Mouse (Mus musculus) kidney, adult 9 months (tissue): ENCODE data around the gene Rnf224.

Source experiments
- DNase-seq: peaks from one replicate; pipeline ENCODE4 v3.0.0; 2022

Gene Rnf224

DNA sequence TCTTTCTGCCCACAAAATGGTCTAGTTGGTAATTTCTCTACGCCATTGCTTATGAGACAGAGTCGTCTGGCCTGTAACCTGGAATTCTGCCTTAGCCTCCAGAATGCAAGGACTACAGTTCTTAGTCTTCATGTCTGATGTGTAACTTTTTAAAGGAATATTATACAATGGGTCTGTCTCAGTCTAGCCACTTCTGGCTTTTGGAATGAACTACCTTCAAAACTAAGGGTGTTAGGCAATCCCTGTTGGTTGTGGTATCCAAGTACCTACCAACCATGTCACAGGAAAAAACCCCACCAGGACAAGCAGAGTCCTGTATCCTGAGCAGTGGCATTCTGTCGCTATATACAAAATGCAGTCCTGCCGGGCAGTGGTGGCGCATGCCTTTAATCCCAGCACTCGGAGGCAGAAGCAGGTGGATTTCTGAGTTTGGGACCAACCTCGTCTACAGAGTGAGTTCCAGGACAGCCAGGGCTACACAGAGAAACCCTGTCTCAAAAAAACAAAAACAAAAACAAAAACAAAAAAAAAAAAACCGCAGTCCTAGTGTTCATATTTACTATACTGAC, 10.7 kb downstream of the Rnf224 start:
- DNase-seq = peak; percentile 37

DNA sequence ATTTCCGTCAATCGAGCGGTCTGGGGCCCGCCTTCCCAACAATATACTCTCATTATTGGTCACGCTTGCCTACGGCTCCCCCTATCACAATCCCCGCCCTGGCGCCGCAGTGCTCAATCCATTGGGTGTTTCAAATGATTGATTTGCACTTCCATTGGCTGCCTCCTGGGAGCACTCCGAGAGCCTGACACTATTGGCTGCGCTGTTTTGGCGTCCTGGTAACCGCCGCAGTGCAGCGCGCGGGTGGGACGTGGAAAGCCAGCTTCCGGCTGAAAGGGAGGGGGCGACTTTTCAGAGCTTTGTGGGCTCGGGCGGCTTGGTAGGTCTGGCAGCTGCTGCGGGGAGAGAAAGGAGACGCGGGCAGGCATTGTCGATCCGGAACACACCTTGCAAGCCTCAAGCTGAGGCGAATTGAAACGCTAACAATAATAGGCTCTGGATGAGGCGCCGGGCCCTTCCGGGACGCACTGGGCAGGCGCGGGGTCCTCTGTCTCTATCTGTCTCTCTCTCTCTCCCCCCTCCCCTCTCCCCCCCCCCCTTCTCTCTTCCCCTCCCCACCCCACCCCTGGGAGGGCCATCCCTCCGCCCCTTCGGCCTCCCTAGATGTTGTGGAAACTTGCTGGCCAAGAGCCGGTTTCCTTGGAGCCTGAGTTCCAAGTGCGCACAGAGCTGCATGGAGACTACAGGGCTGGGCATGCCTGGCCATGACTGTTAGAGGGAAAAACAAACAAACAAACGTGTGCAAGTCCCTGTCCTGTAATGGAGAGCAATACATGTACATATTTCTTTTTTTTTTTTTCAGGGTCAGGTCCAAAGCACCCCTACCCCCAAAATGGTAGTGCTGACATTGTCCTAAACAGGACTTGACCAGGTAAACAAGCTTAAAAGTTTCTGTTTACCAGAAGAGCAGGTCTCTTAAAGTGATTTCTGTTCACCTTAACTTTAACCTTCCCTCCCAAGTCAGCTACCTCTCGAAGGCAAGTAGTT, 11.5 kb downstream of the Rnf224 start:
- peak; percentile 100 for DNase-seq

DNA sequence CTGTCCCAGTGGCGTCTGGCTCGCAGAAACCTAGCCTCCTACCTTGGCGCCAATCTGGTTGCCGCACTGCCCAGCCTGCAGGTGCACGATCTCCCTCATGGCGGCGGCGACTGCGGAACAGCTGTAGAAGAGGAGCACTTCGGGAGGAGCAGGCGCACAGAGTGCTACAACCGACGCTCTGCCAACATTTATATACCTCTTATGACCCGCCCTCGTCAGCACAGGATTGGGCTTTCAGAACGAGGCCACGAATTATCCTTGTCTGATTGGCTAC, 12.2 kb downstream of the Rnf224 start, which contains the start of gene Tubb4b:
Tubb4b (minus strand) TSS at position 211 of the 274 bp plus-strand sequence.
- DNase-seq = no peak

DNA sequence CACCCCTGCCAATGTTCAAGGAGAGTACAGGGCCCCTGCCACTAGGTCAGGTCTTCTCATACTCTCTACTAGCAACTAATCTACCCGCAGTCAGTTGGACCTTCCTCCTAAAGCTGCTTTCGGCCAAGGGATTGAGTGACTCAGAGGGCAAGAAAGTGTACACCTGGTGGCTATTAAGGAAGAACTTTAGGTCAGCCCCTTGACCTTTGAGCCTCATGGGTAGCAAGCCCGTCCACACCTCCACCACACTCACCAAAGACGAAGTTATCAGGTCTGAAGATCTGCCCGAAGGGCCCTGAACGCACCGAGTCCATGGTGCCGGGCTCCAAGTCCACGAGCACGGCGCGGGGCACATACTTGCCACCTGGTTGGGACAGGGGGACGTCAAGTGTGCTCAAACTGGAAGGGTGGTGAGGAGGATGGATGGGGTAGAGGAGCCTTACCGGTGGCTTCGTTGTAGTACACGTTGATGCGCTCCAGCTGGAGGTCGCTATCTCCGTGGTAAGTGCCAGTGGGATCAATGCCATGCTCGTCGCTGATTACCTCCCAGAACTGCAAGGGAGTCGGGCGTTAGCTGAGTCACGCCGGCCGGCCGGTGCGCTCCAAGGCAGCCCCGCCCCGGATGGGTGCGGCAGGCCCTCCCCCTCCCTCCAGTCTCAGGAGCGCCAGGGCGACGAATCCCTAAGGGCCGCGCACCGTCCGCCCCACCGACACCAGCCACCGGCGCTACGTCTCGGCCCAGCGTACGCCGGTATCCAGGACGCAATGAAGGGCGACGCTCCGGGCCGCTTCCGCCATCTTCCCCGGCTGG, 12.7 kb downstream of the Rnf224 start:
- peak; percentile 91 for DNase-seq

DNA sequence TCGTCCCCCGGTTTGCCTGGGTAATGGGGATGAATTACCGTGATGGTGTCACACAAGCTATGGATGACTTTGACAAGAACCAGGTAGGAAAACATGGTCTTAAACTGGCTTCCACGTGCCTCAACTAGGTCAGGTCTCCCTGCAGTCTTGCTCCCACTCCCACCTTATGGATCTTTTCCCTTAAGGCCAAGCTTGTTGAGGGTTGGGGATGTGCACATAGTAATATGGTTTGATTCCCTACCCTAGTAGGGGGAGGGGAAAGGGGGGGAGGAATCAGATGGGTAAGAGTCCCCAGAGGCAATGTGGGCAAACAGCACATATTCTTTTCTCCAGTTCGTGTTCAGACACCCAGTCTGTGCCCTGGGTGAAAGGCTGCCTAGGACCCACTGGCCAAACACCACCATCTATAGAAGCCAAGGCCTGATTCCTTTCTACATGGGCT, 15.2 kb downstream of the Rnf224 start:
- peak; percentile 12 for DNase-seq

DNA sequence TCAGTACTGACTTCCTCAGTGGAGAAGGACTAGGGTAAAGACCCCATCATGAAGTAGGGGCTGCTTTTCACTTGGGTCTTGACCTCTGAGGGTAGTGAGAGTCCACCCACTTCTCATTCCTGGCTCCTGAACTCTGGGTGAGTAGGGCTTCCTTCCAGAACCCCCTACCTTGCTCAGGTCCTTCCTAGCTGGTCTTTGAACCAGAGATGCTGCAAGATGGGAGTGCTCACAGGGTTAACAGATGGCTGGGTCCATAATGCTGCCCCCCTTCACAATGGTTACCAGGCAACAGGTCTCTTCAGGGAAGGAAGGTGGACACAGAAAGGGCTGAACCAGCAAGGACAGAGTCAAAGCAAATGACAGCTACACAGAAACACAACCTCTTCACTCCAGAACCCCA, 18.1 kb downstream of the Rnf224 start, which contains the start of gene Fam166a:
Fam166a (plus strand) TSS at position 301 of the 400 bp plus-strand sequence.
- DNase-seq = peak; percentile 4

DNA sequence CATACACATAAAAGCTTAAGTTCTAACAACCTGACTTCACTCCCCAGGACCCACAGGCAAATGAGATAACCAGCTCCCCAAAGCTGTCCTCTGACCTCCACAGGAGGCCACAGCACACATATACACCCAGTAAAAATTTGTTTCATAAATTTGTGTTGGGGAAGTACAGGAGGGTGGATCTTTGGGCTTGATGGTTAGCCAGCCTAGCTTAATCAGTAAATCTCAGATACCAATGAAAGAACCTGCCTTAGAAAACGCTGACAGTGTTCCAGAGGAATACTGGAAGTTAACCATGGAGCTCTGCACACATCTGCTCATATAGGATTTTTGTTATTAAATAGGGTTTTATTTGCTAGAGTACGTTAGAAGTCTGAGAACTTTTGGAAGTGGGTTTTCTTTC, 18.9 kb downstream of the Rnf224 start:
- peak; percentile 62 for DNase-seq

DNA sequence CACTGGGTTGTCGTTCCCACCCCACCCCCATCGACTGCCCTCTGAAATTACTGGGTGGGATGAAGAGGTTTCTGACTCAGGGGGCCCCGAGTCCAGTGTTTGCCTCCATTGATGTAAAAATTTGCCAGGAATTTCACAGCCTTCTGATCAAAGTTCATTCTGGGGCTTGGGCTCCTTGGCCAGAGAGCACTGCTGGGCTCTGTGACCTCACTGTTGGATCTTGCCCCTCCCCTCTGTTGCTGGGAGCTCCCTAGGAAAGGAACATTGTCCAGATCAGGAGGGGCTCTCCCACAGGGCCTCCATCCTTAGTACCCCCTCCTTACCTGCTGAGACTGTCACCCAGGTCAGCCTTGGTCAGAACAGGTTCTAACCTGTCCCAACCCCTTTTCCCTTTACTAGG, 22.1 kb downstream of the Rnf224 start, which contains the start of gene Stpg3:
Stpg3 (minus strand) TSS at position 194 of the 400 bp plus-strand sequence.
- peak; percentile 84 for DNase-seq

DNA sequence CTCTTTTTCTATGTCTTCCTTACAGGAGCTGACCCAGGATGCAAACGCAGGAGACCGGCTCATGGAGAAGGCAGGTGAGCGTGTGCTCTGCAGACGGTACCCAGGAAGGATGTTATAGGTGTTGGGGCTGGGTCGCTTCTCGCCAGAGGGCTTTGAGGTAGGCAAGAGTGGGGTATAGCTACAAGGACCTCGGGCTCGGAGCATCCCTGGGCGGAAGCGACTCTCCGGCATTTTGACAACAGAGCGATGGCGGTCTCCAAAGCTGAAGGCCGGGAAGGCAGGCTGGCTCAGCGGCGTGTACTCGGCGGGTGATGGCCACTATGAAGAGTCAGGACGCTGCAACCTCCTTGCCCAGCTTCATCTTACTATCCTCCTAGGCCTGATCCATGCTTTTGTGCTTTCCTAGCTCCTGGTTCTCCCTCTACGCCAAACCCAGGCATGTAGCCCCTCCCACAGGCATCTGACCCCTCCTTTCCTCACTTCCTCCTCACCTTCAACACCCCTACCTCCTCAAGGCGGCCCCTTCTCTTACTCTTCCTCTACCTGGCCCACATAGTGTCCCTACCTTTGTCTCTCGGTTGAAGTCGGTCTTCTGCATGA, 23.2 kb downstream of the Rnf224 start:
- no peak for DNase-seq

DNA sequence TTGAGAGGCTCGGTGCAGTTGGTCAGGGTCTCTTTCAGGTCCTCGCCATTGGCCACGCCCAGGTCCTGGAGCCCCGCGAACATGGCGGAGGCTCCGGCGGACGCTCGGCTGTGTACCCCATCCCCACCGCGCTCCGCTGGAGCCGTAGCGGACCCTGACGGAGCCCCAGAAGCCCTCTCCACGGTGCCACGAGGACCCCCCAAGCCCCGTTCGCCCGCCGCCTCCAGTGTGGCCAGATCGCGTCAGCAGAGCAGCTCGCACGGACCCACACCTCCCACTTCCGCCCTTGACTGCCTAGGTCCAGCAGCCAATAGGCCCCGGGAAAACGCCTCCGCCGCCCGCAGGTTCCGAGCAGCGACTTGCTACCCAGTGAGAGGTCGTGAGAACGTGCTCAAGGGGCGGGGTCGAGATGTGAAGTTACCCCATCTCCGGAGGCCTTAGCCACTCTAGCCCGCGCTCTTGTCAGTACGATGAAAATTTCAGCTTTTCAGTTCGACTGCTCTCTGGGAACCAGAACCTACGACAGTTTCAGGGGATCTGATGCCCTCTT, 25.4 kb downstream of the Rnf224 start, which contains the start of gene Nelfb:
Nelfb (minus strand) TSS at position 369 of the 550 bp plus-strand sequence.
- peak; percentile 91 for DNase-seq

DNA sequence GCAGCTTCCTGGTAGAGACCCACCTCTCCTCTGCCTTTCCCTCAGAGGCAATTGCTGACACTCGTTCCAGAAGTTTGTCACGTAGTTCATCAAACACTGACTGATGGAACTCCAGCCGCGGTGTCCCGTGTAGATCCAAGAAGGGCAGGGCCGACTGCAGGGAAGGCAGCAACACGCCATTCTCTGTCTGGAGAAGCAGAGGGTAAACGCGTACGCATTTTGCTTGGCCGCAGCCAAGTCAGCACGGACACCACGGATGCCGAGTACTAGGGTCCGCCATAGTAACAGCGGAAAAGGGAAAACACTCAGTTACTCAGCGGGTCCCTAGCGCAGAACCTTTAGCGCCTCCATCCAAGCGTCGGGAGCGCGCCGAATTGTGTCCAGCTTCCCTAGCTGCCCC, 25.9 kb downstream of the Rnf224 start:
- DNase-seq = no peak

DNA sequence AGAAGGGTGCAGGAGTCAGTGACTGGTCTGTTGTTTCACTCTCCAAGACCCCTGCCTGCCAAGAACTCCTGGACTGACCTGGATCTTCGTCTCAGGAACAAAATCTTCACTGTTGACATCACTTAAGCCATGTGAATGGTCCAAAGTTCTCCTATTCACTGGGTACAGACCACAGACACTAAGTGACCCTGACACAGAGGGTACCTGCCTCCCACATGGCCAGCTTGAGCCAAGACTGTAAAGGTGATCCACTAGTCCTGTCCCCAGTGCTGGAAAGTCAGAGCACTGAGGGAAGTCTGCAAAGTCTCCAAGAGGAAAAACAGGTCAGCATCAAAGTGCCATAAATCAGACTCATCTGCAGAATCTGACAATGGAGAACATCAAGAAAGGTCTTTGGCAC, 29.0 kb downstream of the Rnf224 start:
- DNase-seq = peak; percentile 60

DNA sequence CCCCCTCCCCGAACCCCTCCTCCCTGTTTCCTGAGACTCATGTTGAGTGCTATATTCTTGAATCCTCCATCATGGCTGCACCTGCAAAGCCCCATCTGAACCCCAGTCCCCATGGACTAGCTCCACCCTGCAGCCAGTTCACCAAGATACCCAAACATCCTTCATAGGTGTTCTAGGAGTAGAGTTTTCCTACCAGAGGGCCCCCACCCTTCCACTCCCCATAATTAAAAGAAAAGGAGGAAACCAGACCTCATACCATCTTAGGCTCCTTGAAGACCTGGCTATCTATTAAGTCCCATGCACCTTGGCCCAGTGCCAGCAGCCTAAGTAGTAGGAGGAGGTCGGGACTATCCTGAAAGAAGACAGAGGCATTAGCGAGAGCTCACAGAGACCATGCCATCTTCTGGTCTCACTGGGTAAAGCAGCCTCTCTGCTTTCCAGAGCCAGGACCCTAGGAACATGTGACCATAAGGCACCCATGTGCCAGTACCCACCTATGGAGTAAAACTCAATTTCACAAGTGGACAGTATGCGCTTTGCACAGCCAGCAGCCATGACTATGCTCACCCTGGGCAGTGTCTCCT, 32.9 kb downstream of the Rnf224 start:
- no peak for DNase-seq

DNA sequence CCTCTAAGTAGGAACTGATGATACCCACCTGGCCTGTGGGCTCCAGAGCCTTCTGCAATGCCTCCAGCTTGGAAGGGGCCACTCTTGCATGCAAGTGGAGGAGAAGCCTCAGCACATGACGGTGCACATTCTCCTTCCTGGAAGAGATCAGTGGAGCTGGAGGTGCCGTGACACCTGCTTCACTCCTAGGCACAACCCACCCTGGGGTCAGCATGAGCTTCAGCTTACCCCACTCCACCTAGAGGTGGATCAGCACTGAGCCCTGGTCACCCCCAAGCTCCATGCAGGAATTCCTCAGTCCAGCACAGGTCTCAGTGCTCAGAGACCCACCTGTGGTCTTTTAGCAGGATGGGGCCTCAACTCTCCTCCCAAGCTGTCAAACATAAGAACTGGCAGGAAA, 36.0 kb downstream of the Rnf224 start:
- DNase-seq = no peak

DNA sequence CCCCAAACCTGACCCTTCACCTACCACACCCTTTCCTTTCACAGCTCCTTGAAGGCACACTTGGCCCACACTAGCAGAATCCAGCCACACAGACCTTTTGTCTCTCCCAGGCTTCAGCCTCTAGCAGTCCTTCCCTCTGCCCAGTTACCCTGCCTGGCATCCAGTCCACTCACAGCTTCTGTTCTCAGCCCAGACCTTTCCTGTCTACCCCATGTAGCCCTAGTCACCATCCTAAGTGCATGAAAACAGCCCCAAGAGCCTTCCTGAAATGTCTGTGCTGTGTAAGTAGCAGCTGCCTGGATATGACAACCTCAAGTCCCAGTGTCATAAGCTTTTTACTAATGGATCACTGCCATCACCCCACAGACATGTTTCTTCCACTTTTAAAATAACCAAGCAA, 38.6 kb downstream of the Rnf224 start:
- no peak for DNase-seq

DNA sequence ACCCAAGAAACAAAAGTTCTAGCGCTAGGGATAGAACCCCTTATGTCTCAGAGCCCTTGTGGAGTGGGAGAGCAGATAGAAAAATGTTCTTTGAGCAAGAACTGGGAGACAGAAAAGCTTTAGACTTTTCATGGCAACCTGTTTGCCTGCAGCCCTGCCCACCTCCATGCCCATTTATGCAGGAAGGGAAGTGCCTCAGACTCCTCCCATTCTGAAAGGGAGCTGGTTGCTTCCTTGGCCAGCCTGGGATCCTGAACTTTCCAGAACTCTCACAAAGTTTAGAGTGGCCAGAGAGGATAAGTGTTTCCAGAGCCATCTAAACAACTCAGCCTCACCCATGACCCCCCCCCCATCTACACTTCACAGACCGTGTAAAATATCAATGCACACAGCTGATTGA, 39.4 kb downstream of the Rnf224 start:
- no peak for DNase-seq

DNA sequence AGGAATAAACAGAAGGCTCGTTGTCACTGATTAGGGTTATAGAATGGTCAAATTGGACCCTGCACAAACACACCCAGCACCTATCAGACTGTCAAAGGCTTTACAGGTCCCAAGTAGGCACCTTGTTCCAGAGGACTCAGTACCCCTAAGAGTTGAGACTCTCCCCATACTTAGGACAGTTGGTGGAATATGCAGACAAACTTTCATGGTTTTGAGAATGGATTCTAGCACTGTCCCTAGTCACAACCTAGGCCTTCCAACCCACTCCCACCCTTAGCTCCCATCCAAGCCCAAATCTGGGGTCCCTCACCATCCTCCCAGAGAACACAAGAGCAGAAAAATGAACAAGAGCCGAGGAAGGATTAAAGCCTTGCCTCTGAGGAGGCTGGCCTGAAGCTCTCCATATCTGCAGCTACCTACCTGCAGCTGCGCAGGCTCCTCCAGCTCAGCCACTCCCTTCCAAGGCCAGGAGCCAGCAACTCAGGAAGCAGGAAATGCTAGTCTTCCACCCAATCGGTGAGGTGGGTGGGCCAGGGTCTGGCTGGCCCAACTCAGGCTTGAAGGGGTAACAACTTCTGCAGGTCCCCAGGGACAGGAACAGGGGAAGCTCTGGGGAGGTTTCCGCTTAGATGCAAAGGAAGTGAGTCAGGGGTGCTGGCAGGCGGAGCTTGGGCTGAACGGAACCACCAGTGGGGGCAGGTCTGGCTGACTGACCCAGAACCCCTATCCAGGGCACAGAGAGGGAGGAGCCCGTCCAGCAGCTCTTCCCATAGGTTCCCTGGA, 40.2 kb downstream of the Rnf224 start, which contains the start of gene Tor4a:
Tor4a (minus strand) TSS at position 715 of the 783 bp plus-strand sequence.
- DNase-seq = peak; percentile 92

DNA sequence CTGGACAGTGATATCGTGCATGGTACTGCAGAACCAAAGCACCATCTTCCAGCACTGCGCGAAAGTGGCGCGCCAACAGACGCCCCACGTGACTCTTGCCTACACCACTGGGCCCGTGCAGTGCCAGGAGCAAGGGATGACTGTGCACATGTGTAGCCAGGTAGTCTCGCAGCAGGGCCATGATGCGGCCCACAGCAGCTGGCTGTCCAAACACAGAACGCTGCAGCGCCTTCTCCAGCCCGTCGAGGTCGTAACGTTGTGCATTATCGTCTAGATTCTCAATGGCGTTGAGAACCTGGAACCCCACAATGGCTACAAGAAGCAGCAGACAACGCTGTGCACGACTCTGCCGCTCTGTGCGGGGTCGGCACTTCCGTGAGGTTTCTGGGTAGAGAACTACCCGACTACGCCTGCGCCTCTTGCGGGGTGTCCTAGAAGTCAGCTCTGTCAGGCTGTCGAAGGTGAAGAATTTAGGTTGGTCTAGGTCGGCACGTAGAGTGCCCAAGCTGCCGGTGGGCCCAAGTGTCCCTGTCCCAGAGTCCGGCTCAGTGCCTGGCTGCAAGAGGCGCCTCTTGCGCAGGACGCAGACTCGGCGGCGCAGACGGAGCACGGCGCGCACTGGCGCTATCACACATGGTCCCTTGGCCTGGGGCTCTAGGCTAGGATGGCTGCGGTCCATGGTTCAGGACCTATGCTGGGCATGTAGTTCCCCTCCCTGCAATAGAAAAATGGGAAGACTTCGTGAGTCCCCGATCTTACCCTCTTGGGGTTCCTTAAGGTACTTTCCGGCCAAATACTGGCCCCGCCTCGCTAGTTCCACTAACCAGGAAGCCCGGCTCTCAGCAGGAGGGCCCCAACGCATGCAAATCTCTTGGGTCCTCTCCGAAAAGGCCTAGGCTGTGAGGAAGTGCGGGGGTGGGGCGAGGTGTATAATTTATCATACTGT, 41.1 kb downstream of the Rnf224 start:
- DNase-seq = peak; percentile 86

DNA sequence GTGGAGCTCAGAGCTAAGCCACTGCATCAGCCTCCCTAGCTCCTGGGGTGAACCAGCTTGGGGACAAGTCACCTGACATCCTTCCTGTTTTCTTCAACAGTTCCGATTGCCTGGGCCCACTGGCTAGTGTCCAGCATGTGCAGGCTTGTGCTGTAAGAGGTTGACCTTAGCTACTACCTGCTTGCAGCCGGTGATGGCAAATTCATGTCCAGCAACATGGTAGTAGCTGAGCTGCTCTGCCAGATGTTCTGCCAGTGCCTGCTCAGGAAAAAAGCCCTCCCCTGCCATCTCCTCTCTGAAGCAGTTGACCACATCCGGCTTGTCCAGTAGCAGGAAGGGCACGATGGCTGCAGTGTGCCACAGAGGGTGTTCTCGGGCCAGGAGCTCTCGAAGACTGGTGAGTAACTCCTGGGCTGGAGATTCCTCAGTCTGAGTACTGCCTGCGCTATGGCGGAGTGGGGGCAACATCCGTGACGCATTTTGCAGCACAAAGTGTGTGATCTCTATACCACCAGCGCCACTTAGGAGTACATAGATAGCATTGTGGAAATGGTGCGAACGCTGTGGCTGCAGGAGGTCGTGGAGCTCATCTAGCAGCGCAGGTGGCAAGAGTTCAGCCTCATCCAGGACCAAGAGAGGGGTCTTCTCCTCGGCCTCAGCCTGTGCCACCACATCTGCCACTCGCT, 42.0 kb downstream of the Rnf224 start:
- DNase-seq = no peak
